8 mouse cellular contexts compared by ENCODE assay signal in the genomic region with DNA sequence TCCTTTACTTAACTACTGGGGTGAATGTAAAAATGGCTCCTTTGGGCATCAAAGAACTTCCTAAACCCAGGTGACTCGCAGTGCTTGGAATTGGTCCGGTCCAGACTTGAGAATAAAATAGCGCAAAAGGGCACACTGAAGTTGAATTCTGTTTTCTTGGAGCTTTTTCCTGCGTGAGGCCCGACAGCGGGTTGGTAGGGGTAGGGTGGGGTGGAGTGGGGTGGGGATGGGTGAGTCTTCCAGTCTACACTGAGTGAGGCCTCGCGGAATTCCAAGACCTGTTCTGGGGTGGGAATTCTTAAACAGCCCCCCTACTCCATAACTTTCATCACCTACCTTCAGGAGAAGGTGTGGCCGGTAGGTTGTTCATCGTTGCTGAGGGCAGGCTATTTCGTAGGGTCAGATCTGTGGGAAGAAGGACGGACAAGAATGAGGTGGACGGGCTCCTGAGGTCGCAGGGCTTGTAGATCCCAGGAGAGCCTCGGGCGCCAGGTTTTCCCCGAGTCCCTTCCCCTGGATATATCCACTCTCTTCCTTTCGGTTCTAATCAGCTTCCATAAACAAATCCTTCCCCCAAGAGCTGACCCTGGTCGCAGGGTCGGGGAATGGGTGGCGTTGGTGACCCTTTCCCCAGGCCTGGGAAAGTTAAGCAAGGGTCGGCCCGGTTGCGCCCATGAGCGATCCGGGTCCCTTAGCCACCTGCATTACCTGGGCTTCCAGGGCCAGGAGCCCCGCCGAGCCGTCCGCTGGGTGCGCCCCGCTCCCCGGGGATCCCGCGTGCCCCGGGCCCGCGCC. TPM values are rescaled to one million over a fixed set of nuclear protein-coding genes. Genes with fewer than 3 reads are reported as not detected.
DNase-seq lines count a peak whose midpoint lies in the region; ATAC-seq and TF ChIP-seq lines count a peak whose summit lies in the region.

No protein-coding gene starts in this region.

- H3K4me3 ChIP-seq in lung, postnatal 0 days (ENCODE audit: low read depth, low read length), result peak overlapping the region; percentile 67
- peak overlapping the region; percentile 57 for H3K4me3 ChIP-seq in limb, embryonic 12.5 days (replicated peaks)
- H3K4me3 ChIP-seq in small intestine, adult 2 months (ENCODE audit: low read depth, low read length), result peak overlapping the region; percentile 89

- peak; percentile 16 for DNase-seq in adrenal gland, adult 2 months
- no peak for DNase-seq in adrenal gland, postnatal 14 days
- peak; percentile 51 for DNase-seq in lung, postnatal 0 days (ENCODE audit: low spot score)
- DNase-seq in lung, adult 18-20 months, result no peak
- no peak for DNase-seq in gastrocnemius, postnatal 4 days (ENCODE audit: low spot score in 2 of 2)
- no peak for DNase-seq in adrenal gland, adult (ENCODE audit: inconsistent age in 2 of 2, low spot score in 1 of 2)

- H3K27me3 ChIP-seq in lung, postnatal 0 days (replicated peaks; ENCODE audit: insufficient read depth, low read length), result no peaks in the 10 kb centered on the region
- peaks cover 78% of the 10 kb centered on the region for H3K27me3 ChIP-seq in limb, embryonic 12.5 days
- no peaks in the 10 kb centered on the region for H3K27me3 ChIP-seq in small intestine, adult 2 months (ENCODE audit: control insufficient read depth, insufficient read depth, low read length)

- no peak for TF ChIP-seq EP300 in lung, postnatal 0 days (IDR thresholded peaks at IDR 0.05)

- peaks cover 3% of the 10 kb centered on the region; the same call in 1 of the 2 replicates for H3K4me1 ChIP-seq in lung, postnatal 0 days (ENCODE audit: insufficient read depth, low read depth, low read length)
- peaks cover 25% of the 10 kb centered on the region for H3K4me1 ChIP-seq in limb, embryonic 12.5 days (replicated peaks)
- peaks cover 18% of the 10 kb centered on the region for H3K4me1 ChIP-seq in small intestine, adult 2 months (ENCODE audit: control insufficient read depth, insufficient read depth, insufficient read length, low read length)

- H3K27ac ChIP-seq in lung, postnatal 0 days (ENCODE audit: low read length), result peak overlapping the region; percentile 77
- H3K27ac ChIP-seq in limb, embryonic 12.5 days, result no peak overlapping the region
- H3K27ac ChIP-seq in small intestine, adult 2 months (ENCODE audit: insufficient read depth, low read depth, low read length), result peak overlapping the region; percentile 97

- no peaks in the 10 kb centered on the region for H3K9me3 ChIP-seq in lung, postnatal 0 days (ENCODE audit: low read length)
- no peaks in the 10 kb centered on the region for H3K9me3 ChIP-seq in limb, embryonic 12.5 days

- H3K4me2 ChIP-seq in lung, postnatal 0 days (replicated peaks; ENCODE audit: low read depth, low read length), result peak overlapping the region; percentile 93
- peak overlapping the region; percentile 97 for H3K4me2 ChIP-seq in limb, embryonic 12.5 days

- no peak for TF ChIP-seq CTCF in lung, postnatal 0 days (IDR thresholded peaks at IDR 0.05)
- no peak for TF ChIP-seq CTCF in small intestine, adult 2 months (IDR thresholded peaks at IDR 0.05; ENCODE audit: extremely low read depth, insufficient read length, insufficient replicate concordance, low read depth, low read length)

- H3K9ac ChIP-seq in lung, postnatal 0 days (replicated peaks; ENCODE audit: low read depth), result peak overlapping the region; percentile 73
- peak overlapping the region; percentile 56 for H3K9ac ChIP-seq in limb, embryonic 12.5 days (replicated peaks)

- 0 out of 2 replicates have a peak, but pooled peaks have one; percentile 7 for TF ChIP-seq POLR2A in small intestine, adult 2 months (IDR thresholded peaks at IDR 0.05; ENCODE audit: low read depth, low read length)

- 4% methylated on average over 37 of the region's 38 CpGs for WGBS in lung, postnatal 0 days
- 2% methylated on average over 38 of the region's 38 CpGs for WGBS in limb, embryonic 12.5 days
- 5% methylated on average over 38 of the region's 38 CpGs for WGBS in small intestine, adult 2 months

- no peaks in the 10 kb centered on the region for H3K36me3 ChIP-seq in lung, postnatal 0 days (ENCODE audit: insufficient read depth, low read length)
- H3K36me3 ChIP-seq in limb, embryonic 12.5 days, result no peaks in the 10 kb centered on the region
- H3K36me3 ChIP-seq in small intestine, adult 2 months (ENCODE audit: control insufficient read depth, insufficient read depth, low read length), result peaks cover 4% of the 10 kb centered on the region; the same call in 1 of the 2 replicates

- 0 out of 2 replicates have a peak, but pooled peaks have one; percentile 0 for ATAC-seq in lung, postnatal 0 days
- no peak for ATAC-seq in limb, embryonic 12.5 days (ENCODE audit: insufficient number of reproducible peaks, insufficient read depth, low FRiP score, low TSS enrichment, low read depth)

RNA-seq across cellular contexts. Expression of gene Smagp, which starts 0.7 kb away (rescaled TPM):
- 10 to 100 TPM; 41.7 to 44.2 TPM for total RNA-seq in adrenal gland, adult 2 months (2021)
- 35.1 and 40.6 TPM in 2 replicates for polyA plus RNA-seq in adrenal gland, adult 2 months (2012; rRNA removed)
- 45.7 and 50.1 TPM in 2 replicates for total RNA-seq in adrenal gland, postnatal 14 days (2021)
- polyA plus RNA-seq in lung, postnatal 0 days (2015; fragmentation: Nextera tagmentation; extraction: Ambion mirVana), result 65.6 and 71.8 TPM in 2 replicates
- 4.4 and 6.3 TPM in 2 replicates for polyA plus RNA-seq in limb, embryonic 12.5 days (2016; fragmentation: Nextera tagmentation; extraction: Ambion mirVana)
- 154 and 384 TPM in 2 replicates for polyA plus RNA-seq in small intestine, adult 2 months (2012; rRNA removed)
- total RNA-seq in gastrocnemius, postnatal 4 days (2021), result 10 to 100 TPM in 1 of 2 experiments, 1 to 10 TPM in 1; 9.1 to 12.3 TPM

RNA-seq across cellular contexts. Expression of gene Dazap2, which starts 20.9 kb away (rescaled TPM):
- 100 to 1,000 TPM; 211 to 277 TPM for total RNA-seq in adrenal gland, adult 2 months (2021)
- 887 and 1,091 TPM in 2 replicates for polyA plus RNA-seq in adrenal gland, adult 2 months (2012; rRNA removed)
- total RNA-seq in adrenal gland, postnatal 14 days (2021), result 208 and 209 TPM in 2 replicates
- polyA plus RNA-seq in lung, postnatal 0 days (2015; fragmentation: Nextera tagmentation; extraction: Ambion mirVana), result 246 and 299 TPM in 2 replicates
- polyA plus RNA-seq in limb, embryonic 12.5 days (2016; fragmentation: Nextera tagmentation; extraction: Ambion mirVana), result 124 and 140 TPM in 2 replicates
- polyA plus RNA-seq in small intestine, adult 2 months (2012; rRNA removed), result 597 and 1,087 TPM in 2 replicates
- total RNA-seq in gastrocnemius, postnatal 4 days (2021), result 10 to 100 TPM; 69.7 to 83.6 TPM

RNA-seq across cellular contexts. Expression of gene Bin2, which starts 33.3 kb away (rescaled TPM):
- total RNA-seq in adrenal gland, adult 2 months (2021), result 1 to 10 TPM; 3.1 to 4.2 TPM
- 2.8 and 3.7 TPM in 2 replicates for polyA plus RNA-seq in adrenal gland, adult 2 months (2012; rRNA removed)
- total RNA-seq in adrenal gland, postnatal 14 days (2021), result 3.6 and 14.8 TPM in 2 replicates
- 4.2 and 4.5 TPM in 2 replicates for polyA plus RNA-seq in lung, postnatal 0 days (2015; fragmentation: Nextera tagmentation; extraction: Ambion mirVana)
- polyA plus RNA-seq in limb, embryonic 12.5 days (2016; fragmentation: Nextera tagmentation; extraction: Ambion mirVana), result 2.6 and 2.8 TPM in 2 replicates
- polyA plus RNA-seq in small intestine, adult 2 months (2012; rRNA removed), result 6.6 and 13.0 TPM in 2 replicates
- 1 to 10 TPM; 1.6 to 2.3 TPM for total RNA-seq in gastrocnemius, postnatal 4 days (2021)

RNA-seq across cellular contexts. Expression of gene Pou6f1, which starts 36.3 kb away (rescaled TPM):
- 10 to 100 TPM; 14.4 to 18.3 TPM for total RNA-seq in adrenal gland, adult 2 months (2021)
- polyA plus RNA-seq in adrenal gland, adult 2 months (2012; rRNA removed), result 25.1 and 32.5 TPM in 2 replicates
- total RNA-seq in adrenal gland, postnatal 14 days (2021), result 17.2 and 17.8 TPM in 2 replicates
- polyA plus RNA-seq in lung, postnatal 0 days (2015; fragmentation: Nextera tagmentation; extraction: Ambion mirVana), result 6.4 and 7.6 TPM in 2 replicates
- polyA plus RNA-seq in limb, embryonic 12.5 days (2016; fragmentation: Nextera tagmentation; extraction: Ambion mirVana), result 6.6 and 8.9 TPM in 2 replicates
- polyA plus RNA-seq in small intestine, adult 2 months (2012; rRNA removed), result 7.2 and 12.0 TPM in 2 replicates
- total RNA-seq in gastrocnemius, postnatal 4 days (2021), result 10 to 100 TPM; 15.2 TPM

RNA-seq across cellular contexts. Expression of gene Cela1, which starts 51.7 kb away (rescaled TPM):
- total RNA-seq in adrenal gland, adult 2 months (2021), result 10 to 100 TPM; 54.0 to 86.4 TPM
- 83.5 and 83.8 TPM in 2 replicates for polyA plus RNA-seq in adrenal gland, adult 2 months (2012; rRNA removed)
- total RNA-seq in adrenal gland, postnatal 14 days (2021), result 26.1 and 32.9 TPM in 2 replicates
- polyA plus RNA-seq in lung, postnatal 0 days (2015; fragmentation: Nextera tagmentation; extraction: Ambion mirVana), result 5.0 and 11.4 TPM in 2 replicates
- polyA plus RNA-seq in limb, embryonic 12.5 days (2016; fragmentation: Nextera tagmentation; extraction: Ambion mirVana), result 1.1 and 2.5 TPM in 2 replicates
- 55.9 and 26,246 TPM in 2 replicates for polyA plus RNA-seq in small intestine, adult 2 months (2012; rRNA removed)
- under 1 TPM; 0.70 to 0.74 TPM for total RNA-seq in gastrocnemius, postnatal 4 days (2021)

Comparison
In these comparisons a context has a peak if more than half of its experiments do, and no peak if none do; other contexts are left out.
1. DNase-seq: peak in adrenal gland, adult 2 months (single experiment) and lung, postnatal 0 days (single experiment); none in adrenal gland, postnatal 14 days (single experiment), lung, adult 18-20 months (0 of 2), gastrocnemius, postnatal 4 days (0 of 2) and adrenal gland, adult (0 of 2).
2. Peak in every context shown above with its lines, with median percentiles within 50 percentile points of each other: H3K4me3 ChIP-seq.